Mouse (Mus musculus) lung, adult 2 months (tissue): ENCODE data around the gene Snx5. TPM values are rescaled to one million over a fixed set of nuclear protein-coding genes. Genes with fewer than 3 reads are reported as not detected.

ENCODE experiments used
- DNase-seq: peaks from one replicate; pipeline ENCODE4 v3.0.0; 2022
- H3K4me1 ChIP-seq: fragments of 200-500 bp; 2 replicates; pipeline ENCODE4 v1.6.1; 2011; ENCODE audit warnings: low read length; ENCODE audit not compliant: control insufficient read depth, insufficient read depth
- H3K4me3 ChIP-seq: fragments of 200-500 bp; replicated peaks from 2 replicates; pipeline ENCODE3; 2011; ENCODE audit warnings: low read depth, mild to moderate bottlenecking, control low read depth, low read length; ENCODE audit errors: extremely low read depth
- CTCF ChIP-seq: fragments of 200-500 bp; IDR thresholded peaks from 2 replicates; pipeline ENCODE4 v1.5.1; 2011; ENCODE audit warnings: mild to moderate bottlenecking, low read length, control low read depth; ENCODE audit not compliant: insufficient read depth
- POLR2A ChIP-seq: fragments of 200-500 bp; IDR thresholded peaks from 2 replicates; pipeline ENCODE4 v1.6.1; 2011; ENCODE audit warnings: low read depth, mild to moderate bottlenecking, control low read depth, low read length, borderline replicate concordance; ENCODE audit errors: extremely low read depth
- WGBS: fragments of 180-500 bp; shearing (Covaris S2); methylation state at CpG from one replicate; pipeline ENCODE4 v1.1.7; 2018; 5-methylcytosine and 5-hydroxymethylcytosine counted together
- polyA plus RNA-seq: library from polyadenylated mRNA; depleted of rRNA; stranded (reverse); fragments of >200 nt; gene quantifications from 2 replicates; pipeline ENCODE4 v1.2.3, GENCODE M21; 2012; rRNA removed

Snx5 gene
- polyA plus RNA-seq, 1 experiment, result 29.7 TPM

- 83% methylated on average over 6 of the region's 6 CpGs for WGBS
- no peak overlapping the region for H3K4me3 ChIP-seq
- no peak for DNase-seq
- TF ChIP-seq CTCF (no peak), POLR2A (no peak)
- 0 out of 2 replicates have a peak, but pooled peaks cover 2% of the 10 kb centered on the region for H3K4me1 ChIP-seq
These were observed 56.9 kb downstream of the Snx5 start for GRCm38 (mm10) chr2:144213803-144214202.

- WGBS, result 63% methylated on average over 3 of the region's 3 CpGs
- Histone ChIP-seq H3K4me3 (no peak overlapping the region), H3K4me1 (0 out of 2 replicates have a peak, but pooled peaks cover 2% of the 10 kb centered on the region)
- TF ChIP-seq CTCF (no peak), POLR2A (no peak)
- peak; percentile 18 for DNase-seq
These were observed 61.3 kb downstream of the Snx5 start for GRCm38 (mm10) chr2:144209425-144209824.

- H3K4me1 ChIP-seq, result 0 out of 2 replicates have a peak, but pooled peaks cover 2% of the 10 kb centered on the region
- no peak for DNase-seq
- TF ChIP-seq POLR2A, result no peak
- no peak for TF ChIP-seq CTCF
- H3K4me3 ChIP-seq, result no peak overlapping the region
- WGBS, result 71% methylated on average over 1 of the region's 1 CpGs
These were observed 63.3 kb downstream of the Snx5 start for GRCm38 (mm10) chr2:144207365-144207764.

GRCm38 (mm10) chr2:144203001-144203400, 67.7 kb downstream of the Snx5 start:
- WGBS, result 93% methylated on average over 5 of the region's 5 CpGs
- no peak overlapping the region for H3K4me3 ChIP-seq
- DNase-seq, result no peak
- no peaks in the 10 kb centered on the region for H3K4me1 ChIP-seq
- TF ChIP-seq POLR2A (no peak), CTCF (no peak)

- no peak for DNase-seq
- TF ChIP-seq POLR2A (no peak), CTCF (no peak)
- Histone ChIP-seq H3K4me3 (no peak overlapping the region), H3K4me1 (no peaks in the 10 kb centered on the region)
- WGBS, result 92% methylated on average over 3 of the region's 3 CpGs
These were observed 68.1 kb downstream of the Snx5 start for GRCm38 (mm10) chr2:144202567-144202966.

GRCm38 (mm10) chr2:144202151-144202550, 68.6 kb downstream of the Snx5 start:
- H3K4me3 ChIP-seq, result no peak overlapping the region
- no peaks in the 10 kb centered on the region for H3K4me1 ChIP-seq
- TF ChIP-seq POLR2A (no peak), CTCF (no peak)
- 55% methylated on average over 4 of the region's 4 CpGs for WGBS
- DNase-seq, result no peak

Other genes starting within 250 kb of the Snx5 start
- gene Banf2, start 237.8 kb downstream of the Snx5 start, polyA plus RNA-seq, result not detected in 2 replicates
- gene Mgme1, start 243 bp downstream of the Snx5 start, polyA plus RNA-seq, result 2.6 and 3.9 TPM in 2 replicates
- 6.7 and 7.4 TPM in 2 replicates for gene Ovol2, start 61.2 kb upstream of the Snx5 start, polyA plus RNA-seq
- 22.0 and 28.6 TPM in 2 replicates for gene Kat14, start 98.1 kb upstream of the Snx5 start, polyA plus RNA-seq
- not detected in 2 replicates for gene Pet117, start 98.1 kb upstream of the Snx5 start, polyA plus RNA-seq